Mouse (Mus musculus) lung, adult 2 months (tissue): Measurements from ENCODE around the gene Ptpre.

ENCODE experiments used
- CTCF ChIP-seq: fragments of 200-500 bp; IDR thresholded peaks from 2 replicates; pipeline ENCODE4 v1.5.1; 2011; ENCODE audit warnings: mild to moderate bottlenecking, low read length, control low read depth; ENCODE audit not compliant: insufficient read depth
- POLR2A ChIP-seq: fragments of 200-500 bp; IDR thresholded peaks from 2 replicates; pipeline ENCODE4 v1.6.1; 2011; ENCODE audit warnings: low read depth, mild to moderate bottlenecking, control low read depth, low read length, borderline replicate concordance; ENCODE audit errors: extremely low read depth

DNA sequence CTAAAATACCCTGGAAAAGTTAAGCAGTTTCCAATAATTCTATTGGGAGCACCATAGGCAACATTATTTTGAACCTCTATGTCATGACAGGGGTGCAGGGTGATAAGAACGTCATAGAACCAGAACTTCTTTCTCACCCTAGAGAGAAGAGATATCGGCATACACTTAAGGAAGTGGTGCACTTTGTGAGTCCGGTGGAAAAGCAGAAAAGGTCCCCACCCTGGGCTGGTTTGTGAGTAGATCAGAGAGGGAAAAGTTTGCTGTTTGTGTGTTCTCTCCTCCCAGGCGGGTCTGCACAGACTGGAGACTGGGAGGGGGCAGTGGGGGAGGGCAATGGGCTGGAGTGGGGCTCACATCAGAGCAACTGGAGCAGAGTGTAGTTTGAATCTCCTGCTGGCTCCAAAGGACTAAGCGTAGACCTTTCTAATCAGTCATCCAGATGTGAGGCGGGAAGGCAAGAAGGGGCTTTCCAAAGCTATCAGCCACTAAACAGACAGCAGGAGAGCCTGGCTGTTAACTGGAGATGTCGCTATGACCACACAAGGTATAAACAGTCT, 184.2 kb downstream of the Ptpre start:
- TF ChIP-seq POLR2A: no peak
- no peak for TF ChIP-seq CTCF
